Mouse (Mus musculus): ENCODE measurements around the gene Gprc5c. TPM values are rescaled to one million over a fixed set of nuclear protein-coding genes. Genes with fewer than 3 reads are reported as not detected.

The Gprc5c gene
- polyA plus RNA-seq, 1 experiment from 2014 or later = 10.4 TPM

DNA sequence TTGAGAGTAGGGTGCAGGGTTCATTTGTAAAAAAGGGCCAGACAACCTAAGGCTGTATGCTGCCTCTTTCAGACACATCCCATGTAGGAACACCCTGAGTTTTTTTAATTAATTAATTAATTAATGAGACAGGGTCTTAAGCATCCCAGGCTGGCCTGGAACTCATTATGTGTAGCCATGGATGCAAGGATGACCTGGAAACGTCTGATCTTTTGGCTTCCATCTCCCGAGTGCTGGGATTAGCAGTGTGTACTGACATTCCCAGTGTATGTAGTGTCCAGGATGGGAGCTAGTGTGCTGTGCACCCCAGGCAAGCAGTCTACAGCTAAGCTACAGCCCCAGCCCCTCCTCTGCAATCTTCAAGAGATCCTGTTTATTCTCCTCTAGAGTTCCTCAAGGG is 25.7 kb downstream of the Gprc5c start:
- no peak overlapping the region for H3K27ac ChIP-seq (ENCODE audit: low read length)
- H3K4me1 ChIP-seq (ENCODE audit: insufficient read depth, low read depth, low read length) = no peaks in the 10 kb centered on the region
- ATAC-seq (0 out of 2 replicates have a peak, but pooled peaks have one; percentile 9), DNase-seq (ENCODE audit: low spot score) (no peak)
- 36% methylated on average over 2 of the region's 2 CpGs for WGBS
- no peak overlapping the region for H3K4me2 ChIP-seq (replicated peaks; ENCODE audit: low read depth, low read length)
- TF ChIP-seq CTCF (IDR thresholded peaks at IDR 0.05) (no peak), EP300 (IDR thresholded peaks at IDR 0.05) (no peak)
- H3K9me3 ChIP-seq (ENCODE audit: low read length) = no peaks in the 10 kb centered on the region
- H3K4me3 ChIP-seq (ENCODE audit: low read depth, low read length) = no peak overlapping the region
- no peaks in the 10 kb centered on the region for H3K36me3 ChIP-seq (ENCODE audit: insufficient read depth, low read length)
- no peak overlapping the region for H3K9ac ChIP-seq (replicated peaks; ENCODE audit: low read depth)
- H3K27me3 ChIP-seq (replicated peaks; ENCODE audit: insufficient read depth, low read length) = no peaks in the 10 kb centered on the region

DNA sequence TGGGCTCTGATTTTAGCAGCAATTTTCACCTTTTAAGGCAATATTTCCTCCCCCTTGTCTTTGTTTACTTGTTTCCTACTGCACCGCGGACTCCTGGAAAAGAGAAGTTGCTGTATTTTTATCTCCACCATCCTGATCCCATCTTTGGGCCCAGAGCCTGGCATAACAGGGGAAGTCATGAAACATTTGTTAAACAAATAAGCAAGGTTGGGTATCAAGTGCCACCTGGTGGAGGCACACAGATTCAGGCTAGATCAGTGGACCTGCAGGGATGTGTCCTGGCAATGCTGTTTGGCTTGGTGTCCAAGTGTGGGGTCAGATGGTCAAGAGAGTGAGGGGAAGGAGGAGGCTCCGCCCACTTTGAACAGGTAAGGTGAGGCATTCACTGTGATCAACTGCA is 26.2 kb downstream of the Gprc5c start:
- no peaks in the 10 kb centered on the region for H3K27me3 ChIP-seq (replicated peaks; ENCODE audit: insufficient read depth, low read length)
- no peaks in the 10 kb centered on the region for H3K4me1 ChIP-seq (ENCODE audit: insufficient read depth, low read depth, low read length)
- no peak overlapping the region for H3K4me2 ChIP-seq (replicated peaks; ENCODE audit: low read depth, low read length)
- H3K9me3 ChIP-seq (ENCODE audit: low read length) = no peaks in the 10 kb centered on the region
- H3K27ac ChIP-seq (ENCODE audit: low read length) = no peak overlapping the region
- TF ChIP-seq CTCF (IDR thresholded peaks at IDR 0.05) (peak; percentile 84), EP300 (IDR thresholded peaks at IDR 0.05) (no peak)
- 15% methylated on average over 3 of the region's 3 CpGs for WGBS
- peak; percentile 50 for ATAC-seq
- H3K9ac ChIP-seq (replicated peaks; ENCODE audit: low read depth) = no peak overlapping the region
- no peak overlapping the region for H3K4me3 ChIP-seq (ENCODE audit: low read depth, low read length)
- peak; percentile 61 for DNase-seq (ENCODE audit: low spot score)
- no peaks in the 10 kb centered on the region for H3K36me3 ChIP-seq (ENCODE audit: insufficient read depth, low read length)

DNA sequence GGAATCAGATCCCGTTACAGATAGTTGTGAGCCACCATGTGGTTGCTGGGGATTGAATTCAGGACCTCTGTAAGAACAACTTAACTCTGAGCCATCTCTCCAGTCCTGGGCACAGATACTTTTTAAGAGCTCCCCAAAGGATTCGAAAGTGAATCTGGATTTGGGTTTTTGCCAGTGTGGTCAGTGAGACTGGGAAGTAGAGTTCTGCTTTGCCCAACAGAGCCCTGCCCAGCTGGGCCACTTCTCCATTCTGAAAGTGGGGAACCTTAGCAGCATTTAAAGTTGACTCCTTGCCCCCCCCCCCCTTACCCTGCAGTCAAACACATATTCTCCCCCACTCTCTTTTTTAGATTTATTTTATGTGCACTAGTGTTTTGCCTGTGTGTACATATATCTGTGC is 28.7 kb downstream of the Gprc5c start:
- Histone ChIP-seq H3K27ac (ENCODE audit: low read length) (no peak overlapping the region), H3K27me3 (replicated peaks; ENCODE audit: insufficient read depth, low read length) (no peaks in the 10 kb centered on the region), H3K4me2 (replicated peaks; ENCODE audit: low read depth, low read length) (no peak overlapping the region), H3K4me1 (ENCODE audit: insufficient read depth, low read depth, low read length) (no peaks in the 10 kb centered on the region), H3K4me3 (ENCODE audit: low read depth, low read length) (no peak overlapping the region), H3K9me3 (ENCODE audit: low read length) (no peaks in the 10 kb centered on the region), H3K36me3 (ENCODE audit: insufficient read depth, low read length) (no peaks in the 10 kb centered on the region), H3K9ac (replicated peaks; ENCODE audit: low read depth) (no peak overlapping the region)
- DNase-seq (ENCODE audit: low spot score) (peak; percentile 46), ATAC-seq (no peak)
- WGBS = 65% methylated on average over 2 of the region's 2 CpGs
- TF ChIP-seq EP300 (IDR thresholded peaks at IDR 0.05) = no peak
- no peak for TF ChIP-seq CTCF (IDR thresholded peaks at IDR 0.05)

DNA sequence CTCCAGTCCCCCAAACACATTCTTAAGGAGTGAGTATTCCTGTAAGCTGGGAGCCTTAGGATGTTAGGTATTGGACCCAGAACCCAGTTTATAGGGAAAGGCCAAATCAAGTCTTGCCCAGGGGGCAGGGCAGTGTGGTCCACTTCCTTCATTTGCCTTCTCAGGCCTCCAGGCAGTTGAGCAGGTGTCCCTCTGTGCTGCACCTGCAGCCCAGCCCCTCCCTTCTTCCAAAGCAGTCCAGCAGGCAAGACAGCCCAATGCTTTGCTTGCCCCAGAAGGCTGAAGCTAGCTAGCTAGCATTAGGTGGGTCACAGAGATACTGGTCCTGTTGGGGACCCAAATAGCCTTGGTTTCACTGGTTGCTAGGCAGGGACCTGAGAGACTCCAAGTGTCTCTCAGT is 29.2 kb downstream of the Gprc5c start:
- Histone ChIP-seq H3K4me2 (replicated peaks; ENCODE audit: low read depth, low read length) (no peak overlapping the region), H3K9ac (replicated peaks; ENCODE audit: low read depth) (no peak overlapping the region), H3K4me1 (ENCODE audit: insufficient read depth, low read depth, low read length) (no peaks in the 10 kb centered on the region), H3K36me3 (ENCODE audit: insufficient read depth, low read length) (no peaks in the 10 kb centered on the region), H3K27me3 (replicated peaks; ENCODE audit: insufficient read depth, low read length) (no peaks in the 10 kb centered on the region), H3K9me3 (ENCODE audit: low read length) (no peaks in the 10 kb centered on the region), H3K27ac (ENCODE audit: low read length) (no peak overlapping the region), H3K4me3 (ENCODE audit: low read depth, low read length) (no peak overlapping the region)
- DNase-seq (ENCODE audit: low spot score) (no peak), ATAC-seq (no peak)
- TF ChIP-seq CTCF (IDR thresholded peaks at IDR 0.05) = no peak
- no peak for TF ChIP-seq EP300 (IDR thresholded peaks at IDR 0.05)

DNA sequence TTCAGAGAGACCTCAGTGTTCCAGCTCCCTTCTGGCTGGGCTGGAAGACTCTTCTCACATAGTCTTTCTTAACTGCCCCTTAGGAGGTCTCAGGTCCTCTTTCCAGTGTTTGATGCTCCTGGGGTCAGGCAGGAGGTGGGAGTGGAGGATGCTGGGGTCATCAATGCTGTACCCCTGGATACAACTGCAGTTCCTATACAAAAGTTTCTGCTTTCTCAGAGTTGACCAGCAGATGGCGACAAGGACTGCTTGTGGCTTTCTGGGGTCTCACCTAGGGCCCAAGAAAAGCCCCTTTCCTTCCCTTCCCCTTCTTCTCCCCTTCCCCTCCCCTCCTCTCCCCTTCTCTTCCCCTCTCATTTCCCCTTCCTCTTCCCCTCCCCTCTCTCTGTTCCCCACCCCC is 29.6 kb downstream of the Gprc5c start:
- DNase-seq (ENCODE audit: low spot score) = no peak
- Histone ChIP-seq H3K9ac (replicated peaks; ENCODE audit: low read depth) (no peak overlapping the region), H3K4me2 (replicated peaks; ENCODE audit: low read depth, low read length) (no peak overlapping the region), H3K9me3 (ENCODE audit: low read length) (no peaks in the 10 kb centered on the region), H3K4me3 (ENCODE audit: low read depth, low read length) (no peak overlapping the region), H3K27ac (ENCODE audit: low read length) (no peak overlapping the region), H3K27me3 (replicated peaks; ENCODE audit: insufficient read depth, low read length) (no peaks in the 10 kb centered on the region), H3K36me3 (ENCODE audit: insufficient read depth, low read length) (no peaks in the 10 kb centered on the region), H3K4me1 (ENCODE audit: insufficient read depth, low read depth, low read length) (no peaks in the 10 kb centered on the region)
- ATAC-seq = no peak
- 0% methylated on average over 1 of the region's 1 CpGs for WGBS
- TF ChIP-seq EP300 (IDR thresholded peaks at IDR 0.05) (no peak), CTCF (IDR thresholded peaks at IDR 0.05) (peak; percentile 70)

DNA sequence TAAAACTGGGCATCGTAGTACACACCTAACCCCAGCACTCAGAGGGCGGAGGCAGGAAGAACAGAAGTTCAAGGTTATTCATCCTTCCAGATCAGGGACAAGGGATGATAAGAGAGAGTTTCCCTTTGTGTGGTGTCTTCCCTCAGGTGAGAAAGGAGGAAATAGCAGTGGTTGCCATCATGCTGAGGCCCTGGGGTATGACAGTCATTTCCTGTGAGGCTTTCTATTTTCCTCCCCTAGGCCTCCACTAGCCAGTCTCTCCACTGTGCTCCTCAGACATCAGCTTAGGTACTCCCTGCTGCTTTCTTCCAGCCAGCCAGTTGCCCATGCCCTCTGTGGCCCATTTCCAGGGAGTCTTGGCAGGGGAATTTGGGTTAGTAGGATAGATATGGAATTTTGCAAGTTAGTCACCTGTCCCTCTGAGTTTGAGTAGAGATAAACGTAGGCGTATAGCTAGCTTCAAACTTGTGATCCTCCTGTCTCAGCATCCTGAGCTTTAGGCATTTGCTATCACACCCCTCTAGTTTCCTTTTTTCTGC is 32.4 kb downstream of the Gprc5c start:
- 83% methylated on average over 4 of the region's 4 CpGs for WGBS
- no peak for ATAC-seq

More for the DNA sequence above, 32.4 kb downstream of the Gprc5c start:
- TF ChIP-seq EP300 (IDR thresholded peaks at IDR 0.05) (no peak), CTCF (IDR thresholded peaks at IDR 0.05) (no peak)
- DNase-seq (ENCODE audit: low spot score) = no peak
- no peaks in the 10 kb centered on the region for H3K36me3 ChIP-seq (ENCODE audit: insufficient read depth, low read length)
- H3K4me2 ChIP-seq (replicated peaks; ENCODE audit: low read depth, low read length) = no peak overlapping the region
- H3K27ac ChIP-seq (ENCODE audit: low read length) = no peak overlapping the region
- H3K27me3 ChIP-seq (replicated peaks; ENCODE audit: insufficient read depth, low read length) = no peaks in the 10 kb centered on the region
- H3K9ac ChIP-seq (replicated peaks; ENCODE audit: low read depth) = no peak overlapping the region
- no peaks in the 10 kb centered on the region for H3K4me1 ChIP-seq (ENCODE audit: insufficient read depth, low read depth, low read length)
- H3K9me3 ChIP-seq (ENCODE audit: low read length) = no peaks in the 10 kb centered on the region
- no peak overlapping the region for H3K4me3 ChIP-seq (ENCODE audit: low read depth, low read length)

All from lung, postnatal 0 days (tissue).